In genomic region chr1:132640256-132640655, GRCm38 (mm10) we compare ENCODE assay signal across 13 mouse cellular contexts.
DNase-seq lines count a peak whose midpoint lies in the region; ATAC-seq lines count a peak whose summit lies in the region.
"Had no signal": no experiment of that assay in that cellular context is flagged by ENCODE, and none has a peak within 500 bp of the region (broad histone marks: within the 10 kb centered on the region; RNA-seq: fewer than 3 reads in every experiment).

No protein-coding gene starts in this region.

- no peak overlapping the region for H3K4me2 ChIP-seq in forebrain, embryonic 13.5 days
- no peak overlapping the region for H3K4me2 ChIP-seq in forebrain, embryonic 16.5 days (ENCODE audit: low read length)
- no peak overlapping the region for H3K4me2 ChIP-seq in hindbrain, embryonic 13.5 days
- no peak overlapping the region for H3K4me2 ChIP-seq in neural tube, embryonic 15.5 days
- H3K4me2 ChIP-seq: liver, embryonic 11.5 days had no signal

- no peak overlapping the region for H3K9ac ChIP-seq in forebrain, embryonic 13.5 days
- no peak overlapping the region for H3K9ac ChIP-seq in forebrain, embryonic 16.5 days (replicated peaks; ENCODE audit: low read depth, low read length)
- no peak overlapping the region for H3K9ac ChIP-seq in hindbrain, embryonic 13.5 days
- H3K9ac ChIP-seq in neural tube, embryonic 15.5 days (replicated peaks) = no peak overlapping the region

- peak overlapping the region; percentile 80; the same call in 1 of the 2 replicates for H3K27ac ChIP-seq in forebrain, embryonic 13.5 days
- no peak overlapping the region; the same call in 1 of the 2 replicates for H3K27ac ChIP-seq in forebrain, embryonic 16.5 days (ENCODE audit: low read length)
- peak overlapping the region; percentile 90 for H3K27ac ChIP-seq in hindbrain, embryonic 13.5 days
- H3K27ac ChIP-seq in hindbrain, embryonic 10.5 days = no peak overlapping the region
- peak overlapping the region; percentile 65; the same call in 1 of the 2 replicates for H3K27ac ChIP-seq in neural tube, embryonic 15.5 days (replicated peaks)

- peaks cover 37% of the 10 kb centered on the region for H3K36me3 ChIP-seq in forebrain, embryonic 13.5 days (ENCODE audit: poor library complexity, severe bottlenecking)
- peaks cover 2% of the 10 kb centered on the region; the same call in 1 of the 2 replicates for H3K36me3 ChIP-seq in forebrain, embryonic 16.5 days (ENCODE audit: control insufficient read depth, insufficient read depth)
- H3K36me3 ChIP-seq in hindbrain, embryonic 13.5 days = peaks cover 42% of the 10 kb centered on the region
- peaks cover 23% of the 10 kb centered on the region for H3K36me3 ChIP-seq in hindbrain, embryonic 10.5 days
- H3K36me3 ChIP-seq in neural tube, embryonic 15.5 days = peaks cover 14% of the 10 kb centered on the region; the same call in 1 of the 2 replicates

- H3K27me3 ChIP-seq in forebrain, embryonic 13.5 days = no peaks in the 10 kb centered on the region
- H3K27me3 ChIP-seq in forebrain, embryonic 16.5 days (replicated peaks; ENCODE audit: control insufficient read depth, insufficient read depth, low read length) = no peaks in the 10 kb centered on the region
- no peaks in the 10 kb centered on the region for H3K27me3 ChIP-seq in hindbrain, embryonic 13.5 days
- H3K27me3 ChIP-seq in hindbrain, embryonic 10.5 days (ENCODE audit: insufficient read depth, poor library complexity, severe bottlenecking) = no peaks in the 10 kb centered on the region
- H3K27me3 ChIP-seq in neural tube, embryonic 15.5 days (replicated peaks) = no peaks in the 10 kb centered on the region

- no peak for DNase-seq in hindbrain, embryonic 10.5 days (ENCODE audit: low spot score)
- peak; percentile 49 for DNase-seq in right cerebral cortex, adult 18-20 months
- DNase-seq in right cerebral cortex, postnatal 14 days = no peak
- no peak for DNase-seq in kidney, postnatal 14 days
- DNase-seq: B cell, adult 2 months; kidney, adult 2 months; thymus, postnatal 4 days had no signal

- ATAC-seq in forebrain, embryonic 13.5 days = no peak
- ATAC-seq in forebrain, embryonic 16.5 days = no peak
- no peak for ATAC-seq in hindbrain, embryonic 13.5 days (ENCODE audit: low FRiP score)
- peak; percentile 36; the same call in 1 of the 2 replicates for ATAC-seq in neural tube, embryonic 15.5 days (ENCODE audit: low FRiP score)

- H3K4me1 ChIP-seq in forebrain, embryonic 13.5 days = peaks cover 47% of the 10 kb centered on the region
- peaks cover 33% of the 10 kb centered on the region for H3K4me1 ChIP-seq in forebrain, embryonic 16.5 days (replicated peaks; ENCODE audit: control insufficient read depth, insufficient read depth, low read length)
- peaks cover 59% of the 10 kb centered on the region for H3K4me1 ChIP-seq in hindbrain, embryonic 13.5 days (replicated peaks)
- peaks cover 56% of the 10 kb centered on the region for H3K4me1 ChIP-seq in hindbrain, embryonic 10.5 days (replicated peaks)
- peaks cover 31% of the 10 kb centered on the region for H3K4me1 ChIP-seq in neural tube, embryonic 15.5 days

- 84% methylated on average over 6 of the region's 6 CpGs for WGBS in forebrain, embryonic 13.5 days
- 74% methylated on average over 6 of the region's 6 CpGs for WGBS in forebrain, embryonic 16.5 days
- WGBS in hindbrain, embryonic 13.5 days = 73% methylated on average over 6 of the region's 6 CpGs
- WGBS in hindbrain, embryonic 10.5 days = 77% methylated on average over 6 of the region's 6 CpGs
- 64% methylated on average over 6 of the region's 6 CpGs for WGBS in neural tube, embryonic 15.5 days

- H3K9me3 ChIP-seq in forebrain, embryonic 13.5 days (replicated peaks) = no peaks in the 10 kb centered on the region
- H3K9me3 ChIP-seq in forebrain, embryonic 16.5 days (ENCODE audit: control insufficient read depth, low read length) = no peaks in the 10 kb centered on the region
- no peaks in the 10 kb centered on the region for H3K9me3 ChIP-seq in hindbrain, embryonic 13.5 days
- no peaks in the 10 kb centered on the region for H3K9me3 ChIP-seq in hindbrain, embryonic 10.5 days
- H3K9me3 ChIP-seq in neural tube, embryonic 15.5 days (replicated peaks) = no peaks in the 10 kb centered on the region

- H3K4me3 ChIP-seq in forebrain, embryonic 13.5 days = no peak overlapping the region
- H3K4me3 ChIP-seq in forebrain, embryonic 16.5 days (replicated peaks; ENCODE audit: low read length) = no peak overlapping the region
- H3K4me3 ChIP-seq in hindbrain, embryonic 13.5 days = no peak overlapping the region
- H3K4me3 ChIP-seq in hindbrain, embryonic 10.5 days = no peak overlapping the region
- H3K4me3 ChIP-seq in neural tube, embryonic 15.5 days (replicated peaks) = no peak overlapping the region
- H3K4me3 ChIP-seq: erythroblast, embryonic 14.5 days had no signal

Comparison
In these comparisons a context has a peak if more than half of its experiments do, and no peak if none do; other contexts are left out.
1. H3K27ac ChIP-seq: peak in forebrain, embryonic 13.5 days (single experiment), hindbrain, embryonic 13.5 days (single experiment) and neural tube, embryonic 15.5 days (single experiment); none in forebrain, embryonic 16.5 days (single experiment) and hindbrain, embryonic 10.5 days (single experiment).